Mouse (Mus musculus): ENCODE data around the gene Fancm.
A peak's percentile ranks its signal among the peaks of the same experiment; 100 is the strongest.
"Not testable (repeated sequence)": the region's sequence is repeated elsewhere in the genome, so short reads cannot be mapped to it uniquely, and the experiment has no call there.

Fancm gene

DNA sequence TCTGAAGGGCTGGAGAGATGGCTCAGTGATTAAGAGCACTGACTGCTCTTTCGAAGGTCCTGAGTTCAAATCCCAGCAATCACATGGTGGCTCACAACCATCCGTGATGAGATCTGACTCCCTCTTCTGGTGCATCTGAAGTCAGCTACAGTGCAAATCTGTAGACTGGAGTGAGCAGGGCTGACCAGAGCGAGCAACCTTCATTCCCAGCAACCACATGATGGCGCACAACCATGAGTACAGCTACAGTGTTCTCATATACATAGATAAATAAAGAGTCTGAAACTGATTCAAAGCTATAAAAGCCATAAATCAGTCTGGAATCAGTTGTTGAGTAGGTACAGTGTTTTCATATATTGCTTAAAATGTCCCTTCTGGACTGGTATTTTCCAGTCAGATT lies 60.7 kb downstream of the Fancm start:
- not testable (repeated sequence) for DNase-seq

DNA sequence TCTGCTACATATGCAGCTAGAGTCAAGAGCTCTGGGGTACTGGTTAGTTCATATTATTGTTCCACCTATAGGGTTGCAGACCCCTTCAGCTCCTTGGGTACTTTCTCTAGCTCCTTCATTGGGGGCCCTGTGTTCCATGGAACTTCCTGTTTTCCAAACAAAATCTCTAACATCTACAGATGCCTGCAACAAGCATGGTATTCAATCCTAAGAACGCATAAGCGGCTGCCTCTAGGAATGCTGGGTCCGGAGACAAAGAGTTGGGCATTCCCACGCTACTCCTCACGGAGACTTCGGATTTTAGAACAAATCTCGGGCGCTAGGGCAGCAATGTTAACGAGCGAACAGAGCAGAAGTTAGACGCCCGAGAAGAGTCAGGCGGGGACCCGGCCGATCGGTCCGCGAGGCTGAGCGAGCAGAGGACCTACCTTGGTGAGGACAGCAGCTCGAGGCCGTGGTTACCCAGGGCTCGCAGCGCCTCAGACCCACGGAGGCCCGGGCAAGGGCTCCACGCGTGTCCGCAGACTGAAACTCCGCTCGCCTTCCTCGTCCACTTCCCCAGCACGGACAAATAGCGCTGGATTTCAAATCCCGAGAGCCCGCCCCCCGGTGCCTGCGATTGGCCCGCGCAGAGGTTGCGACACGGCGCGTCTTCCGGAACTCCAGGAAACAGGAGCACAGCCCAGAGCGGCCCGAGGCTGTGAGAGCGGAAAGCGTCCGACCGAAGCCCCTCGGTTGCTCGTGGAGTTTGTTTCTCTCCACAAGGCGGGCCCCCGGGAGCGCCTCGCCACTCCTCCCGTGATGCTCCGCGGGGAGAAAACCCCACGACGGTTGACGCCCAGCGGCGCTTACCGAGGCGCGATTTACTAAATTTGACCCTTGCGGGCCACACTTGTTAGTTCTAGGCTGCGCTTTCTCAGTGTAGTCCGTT lies 96.9 kb downstream of the Fancm start, which contains the start of gene Mis18bp1:
TSS of gene Mis18bp1 (minus strand) at position 584 of the 931 bp plus-strand sequence.
- peak; percentile 95 to 96 for DNase-seq

DNA sequence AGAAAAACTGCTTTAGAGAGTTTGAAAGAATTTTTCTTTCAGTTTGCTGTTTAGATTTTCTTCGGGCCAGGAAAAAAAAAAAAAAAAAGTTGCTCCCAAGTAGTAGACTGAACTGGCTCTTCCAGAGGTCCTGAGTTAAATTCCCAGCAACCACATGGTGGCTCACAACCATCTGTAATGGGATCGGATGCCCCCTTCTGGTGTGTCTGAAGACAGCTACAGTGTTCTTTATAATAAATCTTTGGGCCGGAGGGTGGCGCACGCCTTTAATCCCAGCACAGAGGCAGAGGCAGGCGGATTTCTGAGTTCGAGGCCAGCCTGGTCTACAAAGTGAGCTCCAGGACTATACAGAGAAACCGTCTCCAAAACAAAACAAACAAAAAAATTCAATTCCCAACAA lies 97.6 kb downstream of the Fancm start:
- peak; percentile 58 to 64 for DNase-seq

DNA sequence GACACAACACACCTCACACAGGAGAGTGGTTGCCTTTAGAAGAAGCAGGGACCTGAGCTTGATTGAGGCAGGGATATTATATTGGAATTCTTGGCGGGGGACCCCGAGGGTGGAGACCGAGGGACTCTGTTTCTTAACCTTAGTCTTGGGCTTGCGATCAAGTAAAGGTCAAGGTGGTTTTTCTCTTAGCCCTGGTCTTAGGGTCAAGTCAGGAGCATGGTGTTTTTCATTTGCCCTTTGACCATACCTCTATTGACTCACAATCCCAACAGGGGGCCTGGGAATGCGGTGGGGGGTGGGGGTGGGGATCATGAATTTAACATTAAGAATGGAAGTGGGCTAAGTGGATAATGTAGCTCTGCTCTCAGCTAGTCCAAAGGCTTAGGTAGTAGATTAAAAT lies 98.3 kb downstream of the Fancm start:
- DNase-seq, result no peak
